Mouse (Mus musculus) CD4-positive, CD25-positive, alpha-beta regulatory T cell, adult 4 months (primary cell): ENCODE data around the gene Rph3al. TPM values are rescaled to one million over a fixed set of nuclear protein-coding genes. Genes with fewer than 3 reads are reported as not detected.

Source experiments
- ATAC-seq: one replicate; pipeline ENCODE4 v1.8.0; 2017
- polyA plus RNA-seq, 2 experiments: library from polyadenylated mRNA; unstranded; fragments of 100-300 nt; shearing (Covaris generic); gene quantifications; one replicate each; pipeline ENCODE4 v1.2.1; 2017

The Rph3al gene
- polyA plus RNA-seq, 2 experiments from 2014 or later = 6.3 to 7.9 TPM

GRCm38 (mm10) chr11:75801771-75802550 lies 136.3 kb downstream of the Rph3al start:
- ATAC-seq = no peak

GRCm38 (mm10) chr11:75801369-75801768 lies 136.9 kb downstream of the Rph3al start:
- ATAC-seq = no peak

GRCm38 (mm10) chr11:75796536-75797246 lies 141.5 kb downstream of the Rph3al start:
- ATAC-seq = no peak

- ATAC-seq = no peak
Observed at GRCm38 (mm10) chr11:75796029-75796445, 142.2 kb downstream of the Rph3al start, which contains the start of gene Doc2b. Gene Doc2b (minus strand): TSS chr11:75796049.

- no peak for ATAC-seq
Observed at GRCm38 (mm10) chr11:75795321-75795636, 142.9 kb downstream of the Rph3al start.

GRCm38 (mm10) chr11:75794602-75795320 lies 143.5 kb downstream of the Rph3al start:
- no peak for ATAC-seq

- ATAC-seq = no peak
Observed at GRCm38 (mm10) chr11:75793351-75793750, 144.9 kb downstream of the Rph3al start.

- ATAC-seq = no peak
Observed at GRCm38 (mm10) chr11:75792535-75792934, 145.7 kb downstream of the Rph3al start.

- ATAC-seq = no peak
Observed at GRCm38 (mm10) chr11:75785897-75786296, 152.3 kb downstream of the Rph3al start.

- ATAC-seq = no peak
Observed at GRCm38 (mm10) chr11:75783799-75784198, 154.4 kb downstream of the Rph3al start.

GRCm38 (mm10) chr11:75781919-75782318 lies 156.3 kb downstream of the Rph3al start:
- ATAC-seq = no peak

Other genes starting within 250 kb of the Rph3al start
- 100 to 1,000 TPM; 395 to 413 TPM for gene Ywhae, start 205.6 kb downstream of the Rph3al start, polyA plus RNA-seq
- not detected for gene Doc2b, start 142.4 kb downstream of the Rph3al start, polyA plus RNA-seq
- not detected for gene 1700016K19Rik, start 61.5 kb upstream of the Rph3al start, polyA plus RNA-seq
- gene Rflnb, start 89.4 kb upstream of the Rph3al start, polyA plus RNA-seq = 10 to 100 TPM; 13.4 to 14.2 TPM
- 10 to 100 TPM; 51.6 to 60.3 TPM for gene Vps53, start 241.2 kb upstream of the Rph3al start, polyA plus RNA-seq
- gene Fam57a, start 241.2 kb upstream of the Rph3al start, polyA plus RNA-seq = 1 to 10 TPM; 3.7 to 4.2 TPM